Mouse (Mus musculus): ENCODE measurements around the gene Pin1. TPM values are rescaled to one million over a fixed set of nuclear protein-coding genes. Genes with fewer than 3 reads are reported as not detected.

Gene Pin1
- polyA plus RNA-seq, 1 experiment from 2014 or later: 83.7 TPM

GRCm38 (mm10) chr9:20664366-20664765 lies 12.5 kb downstream of the Pin1 start:
- H3K27me3 ChIP-seq (ENCODE audit: insufficient read depth, poor library complexity, severe bottlenecking): no peaks in the 10 kb centered on the region
- H3K4me3 ChIP-seq: no peak overlapping the region
- WGBS: 68% methylated on average over 2 of the region's 2 CpGs
- peak overlapping the region; percentile 69 for H3K27ac ChIP-seq
- peaks cover 69% of the 10 kb centered on the region for H3K36me3 ChIP-seq
- no peaks in the 10 kb centered on the region for H3K9me3 ChIP-seq
- DNase-seq (ENCODE audit: low spot score): no peak
- peaks cover 48% of the 10 kb centered on the region for H3K4me1 ChIP-seq (replicated peaks)

GRCm38 (mm10) chr9:20664982-20665637 lies 13.2 kb downstream of the Pin1 start:
- Histone ChIP-seq H3K27ac (peak overlapping the region; percentile 37), H3K4me1 (replicated peaks) (peaks cover 48% of the 10 kb centered on the region), H3K36me3 (peaks cover 61% of the 10 kb centered on the region), H3K9me3 (no peaks in the 10 kb centered on the region), H3K4me3 (no peak overlapping the region), H3K27me3 (ENCODE audit: insufficient read depth, poor library complexity, severe bottlenecking) (no peaks in the 10 kb centered on the region)
- DNase-seq (ENCODE audit: low spot score): no peak
- WGBS: 84% methylated on average over 5 of the region's 5 CpGs

GRCm38 (mm10) chr9:20665925-20666324 lies 14.0 kb downstream of the Pin1 start:
- Histone ChIP-seq H3K27ac (peak overlapping the region; percentile 53), H3K4me1 (replicated peaks) (peaks cover 48% of the 10 kb centered on the region), H3K27me3 (ENCODE audit: insufficient read depth, poor library complexity, severe bottlenecking) (no peaks in the 10 kb centered on the region), H3K4me3 (no peak overlapping the region), H3K9me3 (no peaks in the 10 kb centered on the region), H3K36me3 (peaks cover 53% of the 10 kb centered on the region)
- WGBS: 28% methylated on average over 8 of the region's 8 CpGs
- DNase-seq (ENCODE audit: low spot score): peak; percentile 52

- Histone ChIP-seq H3K27me3 (ENCODE audit: insufficient read depth, poor library complexity, severe bottlenecking) (no peaks in the 10 kb centered on the region), H3K36me3 (peaks cover 47% of the 10 kb centered on the region), H3K27ac (peak overlapping the region; percentile 53; the same call in 1 of the 2 replicates), H3K4me3 (no peak overlapping the region), H3K4me1 (replicated peaks) (peaks cover 48% of the 10 kb centered on the region), H3K9me3 (no peaks in the 10 kb centered on the region)
- no peak for DNase-seq (ENCODE audit: low spot score)
- 14% methylated on average over 7 of the region's 7 CpGs for WGBS
These were observed 14.7 kb downstream of the Pin1 start for GRCm38 (mm10) chr9:20666510-20667034.

- 94% methylated on average over 22 of the region's 22 CpGs for WGBS
- no peak overlapping the region for H3K27ac ChIP-seq
- H3K36me3 ChIP-seq: peaks cover 42% of the 10 kb centered on the region
- peaks cover 47% of the 10 kb centered on the region for H3K4me1 ChIP-seq (replicated peaks)
- DNase-seq (ENCODE audit: low spot score): no peak
- no peak overlapping the region for H3K4me3 ChIP-seq
- no peaks in the 10 kb centered on the region for H3K9me3 ChIP-seq
- H3K27me3 ChIP-seq (ENCODE audit: insufficient read depth, poor library complexity, severe bottlenecking): no peaks in the 10 kb centered on the region
These were observed 16.2 kb downstream of the Pin1 start for GRCm38 (mm10) chr9:20668065-20668464.

- Histone ChIP-seq H3K36me3 (peaks cover 20% of the 10 kb centered on the region), H3K27me3 (ENCODE audit: insufficient read depth, poor library complexity, severe bottlenecking) (no peaks in the 10 kb centered on the region), H3K4me3 (no peak overlapping the region), H3K4me1 (replicated peaks) (peaks cover 9% of the 10 kb centered on the region; the same call in 1 of the 2 replicates), H3K9me3 (no peaks in the 10 kb centered on the region), H3K27ac (no peak overlapping the region)
- WGBS: 90% methylated on average over 16 of the region's 16 CpGs
- no peak for DNase-seq (ENCODE audit: low spot score)
These were observed 20.2 kb downstream of the Pin1 start for GRCm38 (mm10) chr9:20672047-20672446.

- peaks cover 10% of the 10 kb centered on the region; the same call in 1 of the 2 replicates for H3K36me3 ChIP-seq
- WGBS: 95% methylated on average over 12 of the region's 12 CpGs
These were observed 26.0 kb downstream of the Pin1 start for GRCm38 (mm10) chr9:20677892-20678291.

GRCm38 (mm10) chr9:20680378-20680958 lies 28.6 kb downstream of the Pin1 start:
- 79% methylated on average over 9 of the region's 9 CpGs for WGBS
- Histone ChIP-seq H3K4me1 (replicated peaks) (peaks cover 21% of the 10 kb centered on the region; the same call in 1 of the 2 replicates), H3K9me3 (peaks cover 4% of the 10 kb centered on the region; the same call in 1 of the 2 replicates), H3K4me3 (no peak overlapping the region), H3K27me3 (ENCODE audit: insufficient read depth, poor library complexity, severe bottlenecking) (no peaks in the 10 kb centered on the region), H3K27ac (peak overlapping the region; percentile 60; the same call in 1 of the 2 replicates), H3K36me3 (peaks cover 10% of the 10 kb centered on the region; the same call in 1 of the 2 replicates)
- DNase-seq (ENCODE audit: low spot score): no peak

More at GRCm38 (mm10) chr9:20677892-20678291, 26.0 kb downstream of the Pin1 start:
- H3K4me1 ChIP-seq (replicated peaks): peaks cover 16% of the 10 kb centered on the region; the same call in 1 of the 2 replicates
- no peak overlapping the region for H3K27ac ChIP-seq
- H3K4me3 ChIP-seq: no peak overlapping the region
- H3K27me3 ChIP-seq (ENCODE audit: insufficient read depth, poor library complexity, severe bottlenecking): no peaks in the 10 kb centered on the region
- H3K9me3 ChIP-seq: peaks cover 4% of the 10 kb centered on the region; the same call in 1 of the 2 replicates
- DNase-seq (ENCODE audit: low spot score): no peak

GRCm38 (mm10) chr9:20681546-20682388 lies 29.9 kb downstream of the Pin1 start:
- Histone ChIP-seq H3K27ac (no peak overlapping the region), H3K36me3 (peaks cover 10% of the 10 kb centered on the region; the same call in 1 of the 2 replicates), H3K4me3 (no peak overlapping the region), H3K27me3 (ENCODE audit: insufficient read depth, poor library complexity, severe bottlenecking) (no peaks in the 10 kb centered on the region), H3K9me3 (peaks cover 4% of the 10 kb centered on the region; the same call in 1 of the 2 replicates), H3K4me1 (replicated peaks) (peaks cover 22% of the 10 kb centered on the region; the same call in 1 of the 2 replicates)
- no peak for DNase-seq (ENCODE audit: low spot score)
- 49% methylated on average over 7 of the region's 7 CpGs for WGBS

- Histone ChIP-seq H3K36me3 (peaks cover 6% of the 10 kb centered on the region; the same call in 1 of the 2 replicates), H3K9me3 (peaks cover 4% of the 10 kb centered on the region; the same call in 1 of the 2 replicates), H3K27me3 (ENCODE audit: insufficient read depth, poor library complexity, severe bottlenecking) (no peaks in the 10 kb centered on the region), H3K4me3 (no peak overlapping the region), H3K27ac (no peak overlapping the region), H3K4me1 (replicated peaks) (peaks cover 22% of the 10 kb centered on the region; the same call in 1 of the 2 replicates)
- WGBS: 68% methylated on average over 2 of the region's 2 CpGs
- DNase-seq (ENCODE audit: low spot score): no peak
These were observed 30.5 kb downstream of the Pin1 start for GRCm38 (mm10) chr9:20682389-20682722.

GRCm38 (mm10) chr9:20685081-20685861 lies 33.4 kb downstream of the Pin1 start:
- no peaks in the 10 kb centered on the region for H3K27me3 ChIP-seq (ENCODE audit: insufficient read depth, poor library complexity, severe bottlenecking)
- no peak overlapping the region for H3K27ac ChIP-seq
- no peak for DNase-seq (ENCODE audit: low spot score)
- H3K4me1 ChIP-seq (replicated peaks): peaks cover 25% of the 10 kb centered on the region
- WGBS: 55% methylated on average over 17 of the region's 17 CpGs
- H3K36me3 ChIP-seq: no peaks in the 10 kb centered on the region; the same call in 1 of the 2 replicates
- no peak overlapping the region for H3K4me3 ChIP-seq
- peaks cover 4% of the 10 kb centered on the region; the same call in 1 of the 2 replicates for H3K9me3 ChIP-seq

- 13% methylated on average over 1 of the region's 1 CpGs for WGBS
- no peaks in the 10 kb centered on the region; the same call in 1 of the 2 replicates for H3K36me3 ChIP-seq
- H3K27me3 ChIP-seq (ENCODE audit: insufficient read depth, poor library complexity, severe bottlenecking): 0 out of 2 replicates have a peak, but pooled peaks cover 6% of the 10 kb centered on the region
- no peak for DNase-seq (ENCODE audit: low spot score)
- peaks cover 46% of the 10 kb centered on the region for H3K4me1 ChIP-seq (replicated peaks)
- H3K4me3 ChIP-seq: no peak overlapping the region
- H3K27ac ChIP-seq: peak overlapping the region; percentile 79
- H3K9me3 ChIP-seq: no peaks in the 10 kb centered on the region
These were observed 37.5 kb downstream of the Pin1 start for GRCm38 (mm10) chr9:20689403-20689802.
